Mouse (Mus musculus) megakaryocyte-erythroid progenitor cell, adult 5 weeks (primary cell): Measurements from ENCODE around the gene Tmem174. TPM values are rescaled to one million over a fixed set of nuclear protein-coding genes. Genes with fewer than 3 reads are reported as not detected.

Experiments
- polyA plus RNA-seq: library from polyadenylated mRNA; stranded (reverse); fragments of >175 nt; gene quantifications from 2 replicates; pipeline ENCODE4 v1.2.3, GENCODE M21; 2012

The Tmem174 gene
- polyA plus RNA-seq, result not detected in 2 replicates

DNA sequence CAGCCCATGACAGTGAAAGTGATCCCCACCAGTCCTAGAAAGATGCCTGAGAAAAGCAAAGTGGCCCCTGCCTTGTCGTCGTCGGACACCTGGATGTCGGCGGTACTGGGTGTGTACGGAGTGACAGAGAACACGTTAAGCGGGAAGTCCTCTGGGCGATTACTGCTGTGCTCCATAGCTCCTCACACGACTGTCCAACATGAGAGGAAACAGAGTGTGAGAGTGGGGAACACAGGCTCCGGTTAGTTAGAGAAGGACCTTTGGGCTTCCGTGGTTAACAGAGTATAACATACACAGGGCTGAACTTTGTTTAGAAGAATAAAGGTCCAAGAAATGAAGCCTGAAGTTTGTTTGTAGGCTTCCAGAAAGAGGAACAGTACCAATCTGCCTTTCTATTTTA, at the start of gene Tmem174:
Tmem174 (minus strand) TSS at position 266 of the 400 bp plus-strand sequence.

Other genes with a start within 250 kb of the Tmem174 start
- gene Gm10320, start 145.4 kb downstream of the Tmem174 start, polyA plus RNA-seq, result 1.6 and 3.3 TPM in 2 replicates
- 0.18 TPM in 1 of 2 replicates, not detected in the other for gene Tmem171, start 57.4 kb upstream of the Tmem174 start, polyA plus RNA-seq
- 4.6 and 6.9 TPM in 2 replicates for gene Fcho2, start 178.0 kb upstream of the Tmem174 start, polyA plus RNA-seq